Mouse (Mus musculus): Measurements from ENCODE around the gene Spata31d1c.

The Spata31d1c gene

GRCm38 (mm10) chr13:65032758-65033157 is at the start of gene Spata31d1c:
Gene Spata31d1c (plus strand): TSS chr13:65033058.
- DNase-seq (ENCODE audit: low spot score) = no peak

- no peak for DNase-seq (ENCODE audit: low spot score)
Measured at GRCm38 (mm10) chr13:64988828-64989227, 44.0 kb upstream of the Spata31d1c start.

- DNase-seq (ENCODE audit: low spot score) = no peak
Measured at GRCm38 (mm10) chr13:65005414-65005813, 27.4 kb upstream of the Spata31d1c start.

- DNase-seq (ENCODE audit: low spot score) = peak; percentile 8
Measured at GRCm38 (mm10) chr13:65006760-65007159, 26.1 kb upstream of the Spata31d1c start.

- no peak for DNase-seq (ENCODE audit: low spot score)
Measured at GRCm38 (mm10) chr13:65007971-65008370, 24.9 kb upstream of the Spata31d1c start.

GRCm38 (mm10) chr13:65011052-65011738 is 21.7 kb upstream of the Spata31d1c start:
- DNase-seq (ENCODE audit: low spot score) = no peak

- DNase-seq (ENCODE audit: low spot score) = peak; percentile 46
Measured at GRCm38 (mm10) chr13:65035057-65035456, 2.2 kb downstream of the Spata31d1c start.

GRCm38 (mm10) chr13:65052660-65053059 is 19.8 kb downstream of the Spata31d1c start, which contains the start of gene Prss47:
Gene Prss47 (minus strand): TSS chr13:65052760.
- DNase-seq (ENCODE audit: low spot score) = no peak

GRCm38 (mm10) chr13:65069969-65070368 is 37.1 kb downstream of the Spata31d1c start:
- no peak for DNase-seq (ENCODE audit: low spot score)

Measured in adipocyte (in vitro differentiated cells).